Mouse (Mus musculus) neural tube, embryonic 13.5 days (tissue): ENCODE results near the gene Abca13. TPM values are rescaled to one million over a fixed set of nuclear protein-coding genes. Genes with fewer than 3 reads are reported as not detected.
"Not testable (repeated sequence)": the region's sequence is repeated elsewhere in the genome, so short reads cannot be mapped to it uniquely, and the experiment has no call there.

ENCODE experiments used
- ATAC-seq: fragments of 200-750 bp; cut with Nextera tagmentation; 2 replicates; pipeline ENCODE4 v1.8.0; 2017; ENCODE audit warnings: low read depth, mild to moderate bottlenecking, moderate TSS enrichment, moderate library complexity
- H3K27ac ChIP-seq: fragments of 300-500 bp; sonication (generic); replicated peaks from 2 replicates; pipeline ENCODE4 v1.5.1; 2015; ENCODE audit warnings: moderate library complexity, mild to moderate bottlenecking, inconsistent platforms
- H3K27me3 ChIP-seq: fragments of 300-500 bp; sonication (generic); 2 replicates; pipeline ENCODE4 v1.6.1; 2015; ENCODE audit warnings: mild to moderate bottlenecking, inconsistent platforms
- H3K36me3 ChIP-seq: fragments of 300-500 bp; sonication (generic); 2 replicates; pipeline ENCODE4 v1.6.1; 2015; ENCODE audit warnings: mild to moderate bottlenecking, inconsistent platforms
- H3K4me1 ChIP-seq: fragments of 300-500 bp; sonication (generic); replicated peaks from 2 replicates; pipeline ENCODE4 v1.6.1; 2015; ENCODE audit warnings: inconsistent platforms
- H3K4me2 ChIP-seq: fragments of 300-500 bp; sonication (generic); 2 replicates; pipeline ENCODE4 v1.6.1; 2015; ENCODE audit warnings: inconsistent platforms, mild to moderate bottlenecking, moderate library complexity
- H3K4me3 ChIP-seq: fragments of 300-500 bp; sonication (generic); 2 replicates; pipeline ENCODE4 v1.5.1; 2015; ENCODE audit warnings: mild to moderate bottlenecking, inconsistent platforms
- H3K9ac ChIP-seq: fragments of 300-500 bp; sonication (generic); 2 replicates; pipeline ENCODE4 v1.6.1; 2015; ENCODE audit warnings: moderate library complexity, mild to moderate bottlenecking, inconsistent platforms
- H3K9me3 ChIP-seq: fragments of 300-500 bp; sonication (generic); 2 replicates; pipeline ENCODE4 v1.6.1; 2016; ENCODE audit warnings: inconsistent platforms
- WGBS: fragments of 180-500 bp; shearing (Covaris S2); methylation state at CpG from one replicate; pipeline ENCODE4 v1.1.7; 2015; 5-methylcytosine and 5-hydroxymethylcytosine counted together
- polyA plus RNA-seq: library from polyadenylated mRNA; unstranded; fragments of >200 nt; fragmentation: Nextera tagmentation; extraction: Ambion mirVana; gene quantifications from 2 replicates; pipeline ENCODE4 v1.2.1, GENCODE M21; 2015

Abca13 gene
- not detected in 2 replicates for polyA plus RNA-seq

- 49% methylated on average over 12 of the region's 12 CpGs for WGBS
- H3K9ac ChIP-seq = no peak within 1 kb of the TSS
- H3K4me1 ChIP-seq = 0 out of 2 replicates have a peak, but pooled peaks cover 2% of the 10 kb centered on the region
- no peak for ATAC-seq
- no peaks in the 10 kb centered on the region for H3K9me3 ChIP-seq
- H3K27me3 ChIP-seq = no peaks in the 10 kb centered on the region
- H3K4me3 ChIP-seq = no peak within 1 kb of the TSS
- H3K4me2 ChIP-seq = no peak within 1 kb of the TSS
- H3K27ac ChIP-seq = no peak within 1 kb of the TSS
- no peaks in the 10 kb centered on the region for H3K36me3 ChIP-seq
These were observed at the start of gene Abca13 for GRCm38 (mm10) chr11:9191555-9192131. Abca13 (plus strand) TSS chr11:9191942.

GRCm38 (mm10) chr11:9145113-9145512, 46.6 kb upstream of the Abca13 start:
- Histone ChIP-seq H3K36me3 (no peaks in the 10 kb centered on the region), H3K27me3 (no peaks in the 10 kb centered on the region), H3K4me1 (no peaks in the 10 kb centered on the region), H3K4me3 (no peak overlapping the region), H3K4me2 (no peak overlapping the region), H3K9ac (no peak overlapping the region), H3K9me3 (no peaks in the 10 kb centered on the region; the same call in 1 of the 2 replicates), H3K27ac (no peak overlapping the region)
- ATAC-seq = no peak
- 94% methylated on average over 2 of the region's 2 CpGs for WGBS

- Histone ChIP-seq H3K27ac (no peak overlapping the region), H3K9me3 (no peaks in the 10 kb centered on the region; the same call in 1 of the 2 replicates), H3K36me3 (no peaks in the 10 kb centered on the region), H3K9ac (no peak overlapping the region), H3K4me1 (no peaks in the 10 kb centered on the region), H3K4me3 (no peak overlapping the region), H3K27me3 (no peaks in the 10 kb centered on the region), H3K4me2 (no peak overlapping the region)
- WGBS = 90% methylated on average over 4 of the region's 4 CpGs
- ATAC-seq = no peak
These were observed 45.6 kb upstream of the Abca13 start for GRCm38 (mm10) chr11:9146115-9146514.

DNA sequence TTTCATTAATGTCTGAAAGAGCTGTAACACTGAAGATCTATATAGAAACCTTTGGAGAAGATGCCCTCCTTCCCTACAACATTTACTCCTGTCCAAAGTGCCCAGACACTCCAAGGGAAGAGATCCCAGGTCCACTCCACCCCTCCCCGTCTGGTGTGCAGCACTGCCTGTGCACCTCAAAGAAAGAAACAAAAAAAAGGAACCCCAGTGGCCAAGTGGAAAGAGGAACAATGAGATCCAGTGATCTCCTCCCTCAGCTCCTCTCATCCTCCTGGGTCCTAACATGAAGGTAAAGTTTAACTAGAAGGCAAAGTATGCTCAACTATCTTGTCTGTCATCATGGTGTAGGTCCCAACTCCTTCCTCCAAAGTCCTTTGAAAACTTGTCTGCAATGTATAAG, 45.1 kb upstream of the Abca13 start:
- no peak for ATAC-seq
- no peak overlapping the region for H3K27ac ChIP-seq
- H3K36me3 ChIP-seq = no peaks in the 10 kb centered on the region
- H3K9me3 ChIP-seq = no peaks in the 10 kb centered on the region; the same call in 1 of the 2 replicates
- no peaks in the 10 kb centered on the region for H3K4me1 ChIP-seq
- no peaks in the 10 kb centered on the region for H3K27me3 ChIP-seq
- no peak overlapping the region for H3K4me2 ChIP-seq
- H3K4me3 ChIP-seq = no peak overlapping the region
- no peak overlapping the region for H3K9ac ChIP-seq
- 74% methylated on average over 1 of the region's 1 CpGs for WGBS

GRCm38 (mm10) chr11:9148206-9148605, 43.5 kb upstream of the Abca13 start:
- Histone ChIP-seq H3K4me3 (no peak overlapping the region), H3K9ac (no peak overlapping the region), H3K9me3 (no peaks in the 10 kb centered on the region; the same call in 1 of the 2 replicates), H3K36me3 (no peaks in the 10 kb centered on the region), H3K4me1 (no peaks in the 10 kb centered on the region), H3K4me2 (no peak overlapping the region), H3K27me3 (no peaks in the 10 kb centered on the region), H3K27ac (no peak overlapping the region)
- ATAC-seq = no peak
- WGBS = 92% methylated on average over 2 of the region's 2 CpGs

DNA sequence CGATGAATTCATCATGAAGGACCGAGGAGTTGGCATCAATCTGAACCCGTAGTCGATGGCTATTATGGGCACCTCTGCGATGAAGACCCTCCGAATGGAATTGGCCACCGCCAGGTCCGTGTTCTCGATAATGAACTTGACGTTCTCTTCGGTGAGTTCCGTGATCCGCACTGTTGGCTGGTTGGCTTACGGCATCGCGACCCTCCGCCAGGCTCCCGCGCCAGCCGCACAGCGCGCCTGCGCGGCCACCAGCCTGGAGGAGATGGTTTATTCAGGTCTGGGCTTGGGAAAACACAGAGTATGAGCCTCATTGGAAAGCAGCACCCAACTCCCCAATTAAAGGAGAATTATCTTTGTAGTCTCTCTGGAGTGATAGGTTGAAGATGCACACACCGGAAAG, 41.3 kb upstream of the Abca13 start:
- H3K4me2 ChIP-seq, H3K4me1 ChIP-seq, H3K27ac ChIP-seq, H3K9ac ChIP-seq, H3K9me3 ChIP-seq, H3K36me3 ChIP-seq, ATAC-seq, H3K4me3 ChIP-seq, H3K27me3 ChIP-seq: not testable (repeated sequence)
- 80% methylated on average over 25 of the region's 25 CpGs for WGBS

DNA sequence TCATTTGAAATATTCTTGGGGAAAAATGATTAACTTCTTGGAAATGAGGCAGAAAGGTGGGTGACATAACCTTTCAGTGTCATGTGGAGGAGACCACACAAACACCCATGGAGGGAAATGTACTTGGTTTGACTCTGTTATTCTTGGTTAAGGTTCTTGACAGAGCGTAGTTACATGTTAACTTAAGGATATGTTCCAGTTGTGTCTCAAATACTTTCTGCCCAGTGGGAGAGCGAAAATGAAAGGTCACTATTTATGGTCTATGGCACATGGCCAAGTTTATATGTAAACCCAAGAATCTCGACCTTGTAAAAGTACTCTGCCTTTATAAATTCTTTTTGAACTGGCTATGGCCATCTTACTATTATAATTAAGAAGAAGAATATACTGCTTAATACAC, 31.8 kb upstream of the Abca13 start:
- no peak overlapping the region for H3K27ac ChIP-seq
- H3K9ac ChIP-seq = no peak overlapping the region
- no peak for ATAC-seq
- H3K27me3 ChIP-seq = no peaks in the 10 kb centered on the region
- no peaks in the 10 kb centered on the region for H3K4me1 ChIP-seq
- H3K4me2 ChIP-seq = no peak overlapping the region
- no peaks in the 10 kb centered on the region for H3K36me3 ChIP-seq
- WGBS = 68% methylated on average over 3 of the region's 3 CpGs
- H3K4me3 ChIP-seq = no peak overlapping the region
- no peaks in the 10 kb centered on the region for H3K9me3 ChIP-seq

DNA sequence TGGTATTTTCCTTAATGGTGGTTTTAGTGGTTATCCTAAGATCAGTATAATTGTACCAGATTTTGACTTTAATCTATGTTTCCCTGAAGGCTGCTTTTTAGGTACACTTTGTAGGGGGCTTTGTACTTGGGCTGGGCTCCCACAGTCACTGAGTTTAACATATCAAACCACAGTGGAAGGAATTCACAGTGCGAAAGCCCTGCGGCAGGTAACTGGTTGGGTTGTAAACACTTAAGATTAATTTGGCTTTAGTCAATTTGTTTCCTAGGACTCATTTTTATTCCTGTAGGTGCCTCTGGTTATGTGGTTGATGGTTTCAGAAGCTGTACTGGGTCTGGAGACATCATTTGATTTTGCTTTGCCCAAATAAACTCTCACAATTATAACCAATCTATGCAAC, 24.4 kb upstream of the Abca13 start:
- H3K36me3 ChIP-seq = no peaks in the 10 kb centered on the region
- 83% methylated on average over 2 of the region's 2 CpGs for WGBS
- H3K27me3 ChIP-seq = no peaks in the 10 kb centered on the region
- no peak overlapping the region for H3K9ac ChIP-seq
- H3K4me3 ChIP-seq = no peak overlapping the region
- no peak overlapping the region for H3K4me2 ChIP-seq
- no peaks in the 10 kb centered on the region for H3K4me1 ChIP-seq
- no peak overlapping the region for H3K27ac ChIP-seq
- H3K9me3 ChIP-seq = no peaks in the 10 kb centered on the region
- ATAC-seq = no peak

- H3K4me2 ChIP-seq = no peak overlapping the region
- H3K27me3 ChIP-seq = no peaks in the 10 kb centered on the region
- no peak overlapping the region for H3K4me3 ChIP-seq
- WGBS = 93% methylated on average over 1 of the region's 1 CpGs
- ATAC-seq = no peak
- no peak overlapping the region for H3K27ac ChIP-seq
- H3K9me3 ChIP-seq = no peaks in the 10 kb centered on the region
- no peak overlapping the region for H3K9ac ChIP-seq
- H3K4me1 ChIP-seq = no peaks in the 10 kb centered on the region
- H3K36me3 ChIP-seq = no peaks in the 10 kb centered on the region
These were observed 10.3 kb upstream of the Abca13 start for GRCm38 (mm10) chr11:9181477-9181876.

- not testable (repeated sequence) for ATAC-seq, H3K27ac ChIP-seq, H3K4me3 ChIP-seq, H3K9me3 ChIP-seq, H3K4me2 ChIP-seq, H3K4me1 ChIP-seq, H3K9ac ChIP-seq, H3K27me3 ChIP-seq, H3K36me3 ChIP-seq
These were observed 2.3 kb upstream of the Abca13 start for GRCm38 (mm10) chr11:9189471-9189870.

DNA sequence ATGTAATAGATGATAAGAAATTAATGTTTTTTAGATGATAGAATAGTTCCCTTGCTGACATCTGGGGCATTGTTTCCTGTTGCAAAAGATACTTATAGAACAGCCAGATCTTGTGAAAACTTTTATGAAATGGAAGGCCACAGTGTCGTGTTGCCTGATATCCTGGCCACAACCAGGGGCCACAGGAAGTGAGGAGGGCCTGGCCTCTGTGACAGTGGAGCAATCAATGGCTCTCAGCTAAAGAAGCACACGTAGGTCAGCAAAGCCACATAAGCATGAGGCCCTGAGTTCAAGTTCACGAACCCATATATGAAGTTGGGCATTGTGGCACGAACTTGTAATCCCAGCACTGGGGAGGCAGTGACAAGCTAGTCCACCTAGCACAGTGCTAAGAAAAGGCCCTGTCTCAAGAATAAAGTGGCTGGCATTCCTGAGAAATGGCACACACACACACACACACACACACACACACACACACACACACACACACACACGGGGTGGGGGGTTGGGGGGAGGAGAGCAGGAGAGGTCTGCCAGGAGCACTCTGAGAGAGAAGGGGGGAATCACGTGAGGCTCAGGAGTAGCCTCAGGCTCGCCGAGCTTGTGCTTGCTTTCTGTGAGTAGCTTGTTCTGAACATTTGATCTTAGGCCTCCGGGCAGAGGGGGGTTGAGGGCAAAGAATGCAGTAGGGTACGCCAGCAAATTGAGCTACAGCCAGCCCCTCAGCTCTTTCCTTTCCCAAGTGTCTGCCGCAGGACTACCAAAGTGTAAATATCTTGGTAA, 779 bp upstream of the Abca13 start:
- Histone ChIP-seq H3K27ac (no peak overlapping the region), H3K4me2 (no peak overlapping the region), H3K4me3 (no peak overlapping the region), H3K4me1 (0 out of 2 replicates have a peak, but pooled peaks cover 2% of the 10 kb centered on the region), H3K27me3 (no peaks in the 10 kb centered on the region), H3K36me3 (no peaks in the 10 kb centered on the region), H3K9me3 (no peaks in the 10 kb centered on the region), H3K9ac (no peak overlapping the region)
- 45% methylated on average over 11 of the region's 11 CpGs for WGBS
- no peak for ATAC-seq

DNA sequence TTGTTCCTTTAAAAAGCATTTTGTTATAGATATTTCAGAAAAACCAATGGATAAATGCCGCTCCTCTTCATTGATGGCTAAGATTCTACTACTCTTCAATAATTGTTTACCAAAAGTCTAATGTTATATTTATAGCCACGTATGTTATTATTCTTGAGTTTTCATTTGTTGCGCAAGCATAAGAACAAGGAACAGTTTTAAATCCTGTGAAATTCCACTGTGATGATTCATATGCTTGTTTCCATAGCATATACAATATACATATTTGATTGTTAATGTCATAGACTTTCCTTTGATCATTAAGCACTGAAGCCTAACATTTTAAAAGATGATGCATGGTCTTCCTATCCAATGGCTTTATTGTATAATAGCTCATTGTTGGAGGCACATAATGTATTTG, 3.1 kb downstream of the Abca13 start:
- Histone ChIP-seq H3K4me3 (no peak overlapping the region), H3K9ac (no peak overlapping the region), H3K4me1 (0 out of 2 replicates have a peak, but pooled peaks cover 2% of the 10 kb centered on the region), H3K27me3 (no peaks in the 10 kb centered on the region), H3K4me2 (no peak overlapping the region), H3K27ac (no peak overlapping the region), H3K36me3 (no peaks in the 10 kb centered on the region), H3K9me3 (no peaks in the 10 kb centered on the region)
- ATAC-seq = no peak
- WGBS = 94% methylated on average over 3 of the region's 3 CpGs

- WGBS = 79% methylated on average over 2 of the region's 2 CpGs
- Histone ChIP-seq H3K27me3 (no peaks in the 10 kb centered on the region), H3K4me3 (no peak overlapping the region), H3K9ac (no peak overlapping the region), H3K27ac (no peak overlapping the region), H3K9me3 (no peaks in the 10 kb centered on the region), H3K36me3 (no peaks in the 10 kb centered on the region), H3K4me2 (no peak overlapping the region), H3K4me1 (no peaks in the 10 kb centered on the region)
- ATAC-seq = no peak
These were observed 8.1 kb downstream of the Abca13 start for GRCm38 (mm10) chr11:9199868-9200267.
